Mouse (Mus musculus) embryonic fibroblast, embryonic 13.5 days (primary cell): ENCODE data around the gene Nrcam. TPM values are rescaled to one million over a fixed set of nuclear protein-coding genes. Genes with fewer than 3 reads are reported as not detected.

Experiments
- H3K27ac ChIP-seq: 2 replicates; pipeline ENCODE4 v1.5.1; 2012; ENCODE audit warnings: low read length, control low read depth, inconsistent platforms; ENCODE audit not compliant: insufficient read depth
- H3K4me1 ChIP-seq: 2 replicates; pipeline ENCODE4 v1.6.1; 2011; ENCODE audit warnings: low read length; ENCODE audit not compliant: control insufficient read depth, insufficient read depth
- H3K4me3 ChIP-seq: 2 replicates; pipeline ENCODE4 v1.5.1; 2011; ENCODE audit warnings: mild to moderate bottlenecking, control low read depth, low read length; ENCODE audit not compliant: insufficient read depth
- CTCF ChIP-seq: IDR thresholded peaks from 2 replicates; pipeline ENCODE4 v1.5.1; 2011; ENCODE audit warnings: mild to moderate bottlenecking, control low read depth, low read length, moderate library complexity, borderline replicate concordance; ENCODE audit not compliant: insufficient read depth
- POLR2A ChIP-seq: IDR thresholded peaks from 2 replicates; pipeline ENCODE4 v1.6.1; 2011; ENCODE audit warnings: low read depth, mild to moderate bottlenecking, control low read depth, low read length, moderate library complexity
- polyA plus RNA-seq: library from polyadenylated mRNA; stranded (reverse); fragments of >200 nt; gene quantifications from 2 replicates; pipeline ENCODE4 v1.2.4, GENCODE M21; 2011; ENCODE audit warnings: low read depth; ENCODE audit not compliant: missing spikeins, insufficient read length

The Nrcam gene
- polyA plus RNA-seq, 1 experiment = 2.6 TPM

DNA sequence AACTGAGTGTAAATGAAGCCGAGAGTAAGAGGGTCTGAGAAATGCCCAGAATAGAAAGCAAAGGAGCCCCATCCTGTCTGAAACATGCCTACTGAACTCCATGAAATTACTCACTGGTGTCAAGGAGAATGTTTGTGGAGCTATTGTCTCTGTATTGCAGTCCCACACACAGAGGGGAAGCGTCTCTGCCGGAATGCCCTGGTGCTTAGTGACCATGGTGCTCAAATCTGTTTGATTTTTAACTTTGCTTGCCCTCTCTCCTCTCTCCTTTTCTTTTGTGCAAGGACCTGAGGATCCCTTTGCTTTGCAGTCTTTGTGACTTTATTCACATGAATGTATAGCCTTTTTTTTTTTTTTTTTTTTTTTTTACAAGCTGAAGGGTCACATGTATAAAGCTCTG is 28.8 kb downstream of the Nrcam start:
- Histone ChIP-seq H3K27ac (no peak overlapping the region), H3K4me3 (no peak overlapping the region), H3K4me1 (0 out of 2 replicates have a peak, but pooled peaks cover 3% of the 10 kb centered on the region)
- TF ChIP-seq CTCF (no peak), POLR2A (no peak)

DNA sequence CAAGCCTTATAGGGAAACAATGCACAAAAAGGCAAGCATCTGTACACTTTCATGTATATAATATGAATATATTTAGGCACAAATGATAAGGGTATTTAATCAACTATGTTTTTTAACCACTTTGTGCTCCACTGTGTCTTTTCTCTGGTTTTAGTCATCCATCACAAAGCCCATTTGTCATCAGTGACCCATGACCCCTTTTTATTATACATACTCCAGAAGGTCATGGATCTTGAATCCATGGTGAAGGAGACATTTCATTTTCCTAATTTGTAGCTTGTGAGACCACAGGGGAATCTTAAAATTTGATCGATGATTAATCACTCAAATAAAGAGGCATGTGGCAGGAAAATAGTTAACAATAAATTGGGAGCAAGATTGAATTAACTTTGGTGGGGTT is 29.2 kb downstream of the Nrcam start:
- 0 out of 2 replicates have a peak, but pooled peaks cover 3% of the 10 kb centered on the region for H3K4me1 ChIP-seq
- no peak overlapping the region for H3K27ac ChIP-seq
- no peak overlapping the region for H3K4me3 ChIP-seq
- TF ChIP-seq POLR2A = no peak
- no peak for TF ChIP-seq CTCF

DNA sequence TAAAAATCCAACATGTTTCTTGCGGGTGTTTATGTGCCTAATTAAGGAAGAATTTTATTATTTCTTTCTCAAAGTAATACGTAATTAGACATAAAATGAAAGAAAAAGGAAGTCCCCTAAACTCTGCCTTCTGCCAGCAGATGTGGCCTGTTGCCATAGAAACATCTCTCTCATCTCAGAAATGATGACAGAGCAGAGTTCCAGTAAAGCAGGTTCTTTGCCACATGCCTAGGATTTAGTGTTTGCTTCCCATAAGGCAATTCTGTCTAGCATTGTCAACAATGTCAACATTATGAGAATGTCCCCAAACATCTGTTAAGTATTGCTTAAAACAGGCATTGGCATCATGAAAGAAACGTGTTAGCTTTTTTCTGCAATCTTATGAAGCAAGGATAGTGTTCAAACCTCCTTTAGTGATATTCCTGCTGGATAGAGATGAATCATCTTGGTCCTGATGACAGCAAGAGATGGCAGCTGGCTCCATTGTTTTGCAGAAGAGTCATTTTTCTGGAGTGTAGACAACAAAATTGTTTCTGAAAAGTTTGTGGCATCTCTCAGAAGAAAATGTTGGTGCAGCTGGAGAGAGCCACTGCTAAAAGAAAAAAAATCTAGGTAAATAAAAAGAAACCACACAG is 42.5 kb downstream of the Nrcam start:
- Histone ChIP-seq H3K27ac (no peak overlapping the region), H3K4me1 (peaks cover 3% of the 10 kb centered on the region; the same call in 1 of the 2 replicates), H3K4me3 (no peak overlapping the region)
- TF ChIP-seq CTCF (no peak), POLR2A (no peak)

DNA sequence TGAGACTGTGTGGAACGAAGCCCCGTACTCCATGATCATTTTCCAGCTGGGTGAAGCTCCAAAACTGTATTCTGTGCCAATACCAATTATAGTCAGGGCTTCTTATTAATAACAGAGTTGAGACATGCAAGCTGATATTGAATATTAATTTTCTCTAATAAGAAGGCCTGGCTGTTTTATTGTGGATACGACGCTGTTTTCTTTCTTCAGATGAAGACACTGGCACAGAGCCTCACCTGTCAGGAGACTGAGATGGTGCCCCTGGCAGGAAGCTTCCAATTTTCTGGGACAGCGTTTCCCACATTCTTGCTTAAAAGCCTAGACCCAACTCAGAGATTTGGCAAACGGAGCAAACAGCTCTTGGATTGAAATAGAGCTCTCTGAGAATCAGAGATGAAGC is 47.3 kb downstream of the Nrcam start:
- peaks cover 3% of the 10 kb centered on the region; the same call in 1 of the 2 replicates for H3K4me1 ChIP-seq
- no peak for TF ChIP-seq CTCF
- H3K4me3 ChIP-seq = no peak overlapping the region
- no peak overlapping the region for H3K27ac ChIP-seq

DNA sequence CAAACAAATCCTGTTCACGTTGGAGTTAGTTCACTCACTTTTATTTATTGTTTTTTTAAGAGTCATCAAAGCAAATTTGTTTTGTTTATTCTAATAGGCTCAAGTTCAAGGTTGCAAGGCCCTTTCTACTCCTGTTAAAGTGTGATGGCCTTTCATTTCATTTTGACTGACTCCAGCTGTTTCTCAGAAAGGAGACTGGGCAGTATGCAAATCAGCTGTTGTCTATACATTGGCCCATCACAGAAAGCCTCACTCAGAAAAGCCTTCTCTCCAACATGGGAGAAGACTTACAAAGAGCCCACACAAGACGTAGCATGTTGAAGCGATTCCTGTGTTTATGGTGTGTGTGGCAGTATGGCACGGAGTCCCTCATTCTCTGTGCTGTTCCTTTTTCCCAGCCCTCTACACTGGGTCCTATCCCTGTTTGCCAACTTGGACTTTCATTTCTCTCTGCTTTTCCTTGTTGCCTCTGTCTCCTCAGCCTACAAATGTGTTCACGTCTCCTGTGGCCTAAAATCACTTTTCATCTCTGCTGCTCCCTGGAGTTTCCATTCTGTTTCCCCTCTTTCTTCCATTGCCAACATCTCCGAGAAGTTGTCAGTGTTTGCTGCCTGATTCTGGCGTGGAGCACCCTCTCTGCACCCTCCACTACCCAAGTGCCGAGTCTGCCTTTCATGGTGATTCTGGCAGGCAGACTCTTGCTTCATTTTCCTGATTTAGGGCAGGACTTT is 49.9 kb downstream of the Nrcam start:
- no peak for TF ChIP-seq CTCF
- TF ChIP-seq POLR2A = no peak
- Histone ChIP-seq H3K4me3 (no peak overlapping the region), H3K4me1 (peaks cover 3% of the 10 kb centered on the region; the same call in 1 of the 2 replicates), H3K27ac (no peak overlapping the region)

DNA sequence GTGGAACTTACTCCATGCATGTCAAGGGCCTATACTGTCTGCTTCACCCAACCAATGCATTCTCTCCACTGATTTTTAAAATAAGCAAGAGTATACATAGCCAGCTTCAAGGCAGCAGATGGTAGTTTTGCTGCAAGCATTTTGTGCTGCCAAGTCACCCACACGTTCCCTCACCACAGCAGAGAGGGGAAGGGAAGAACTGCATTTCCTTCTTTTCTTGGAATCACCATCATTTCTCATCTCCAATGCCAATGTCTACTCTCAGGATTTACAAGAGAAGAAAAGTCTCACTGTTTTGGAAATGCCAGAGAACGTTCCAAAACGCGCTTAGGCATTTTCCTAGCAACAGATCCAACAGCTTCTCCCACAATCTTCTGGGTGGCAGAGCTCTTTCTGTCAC is 52.1 kb downstream of the Nrcam start:
- no peak overlapping the region for H3K4me3 ChIP-seq
- TF ChIP-seq CTCF (no peak), POLR2A (no peak)
- no peaks in the 10 kb centered on the region for H3K4me1 ChIP-seq

DNA sequence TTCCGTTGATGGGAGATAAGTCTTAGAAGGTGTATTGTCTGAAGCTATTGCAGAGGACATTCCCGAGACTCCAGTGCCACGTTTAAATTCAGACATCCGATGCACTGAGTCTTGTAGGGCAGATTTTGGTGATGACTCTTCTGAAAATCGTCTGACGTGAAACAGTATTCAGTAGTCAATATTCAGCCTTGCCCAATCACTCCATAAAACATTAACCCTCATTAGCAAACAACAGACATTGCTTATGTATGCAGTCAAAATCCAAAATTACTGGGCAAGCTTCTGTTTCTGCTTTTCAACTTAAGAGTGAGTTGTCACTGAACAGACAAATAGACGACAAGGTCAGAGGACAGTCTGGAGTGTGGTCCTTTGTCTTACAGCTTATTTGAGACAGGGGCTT is 57.7 kb downstream of the Nrcam start:
- Histone ChIP-seq H3K27ac (no peak overlapping the region), H3K4me3 (no peak overlapping the region), H3K4me1 (no peaks in the 10 kb centered on the region)
- TF ChIP-seq POLR2A (no peak), CTCF (no peak)

More for the DNA sequence above, 52.1 kb downstream of the Nrcam start:
- no peak overlapping the region for H3K27ac ChIP-seq

DNA sequence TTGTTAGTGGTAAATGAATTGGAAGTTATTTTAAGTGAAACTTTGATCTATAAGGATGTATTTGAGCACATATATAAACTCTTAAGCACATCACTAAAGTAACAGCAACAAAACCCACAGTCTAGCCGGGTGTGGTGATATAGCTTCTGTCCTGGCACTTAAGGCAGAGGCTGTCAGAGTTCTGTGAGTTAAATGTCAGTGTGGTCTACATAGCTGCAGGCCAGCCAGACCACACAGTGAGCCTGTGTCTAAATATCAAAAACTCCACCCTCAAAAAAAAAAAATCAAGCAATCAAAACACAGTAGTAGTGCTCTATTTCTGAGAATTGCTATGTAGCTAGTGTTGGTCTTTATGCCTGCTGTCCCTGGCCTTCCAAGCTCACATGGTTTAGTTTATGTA is 59.5 kb downstream of the Nrcam start:
- TF ChIP-seq CTCF (no peak), POLR2A (no peak)
- no peak overlapping the region for H3K4me3 ChIP-seq
- no peaks in the 10 kb centered on the region for H3K4me1 ChIP-seq
- H3K27ac ChIP-seq = no peak overlapping the region

DNA sequence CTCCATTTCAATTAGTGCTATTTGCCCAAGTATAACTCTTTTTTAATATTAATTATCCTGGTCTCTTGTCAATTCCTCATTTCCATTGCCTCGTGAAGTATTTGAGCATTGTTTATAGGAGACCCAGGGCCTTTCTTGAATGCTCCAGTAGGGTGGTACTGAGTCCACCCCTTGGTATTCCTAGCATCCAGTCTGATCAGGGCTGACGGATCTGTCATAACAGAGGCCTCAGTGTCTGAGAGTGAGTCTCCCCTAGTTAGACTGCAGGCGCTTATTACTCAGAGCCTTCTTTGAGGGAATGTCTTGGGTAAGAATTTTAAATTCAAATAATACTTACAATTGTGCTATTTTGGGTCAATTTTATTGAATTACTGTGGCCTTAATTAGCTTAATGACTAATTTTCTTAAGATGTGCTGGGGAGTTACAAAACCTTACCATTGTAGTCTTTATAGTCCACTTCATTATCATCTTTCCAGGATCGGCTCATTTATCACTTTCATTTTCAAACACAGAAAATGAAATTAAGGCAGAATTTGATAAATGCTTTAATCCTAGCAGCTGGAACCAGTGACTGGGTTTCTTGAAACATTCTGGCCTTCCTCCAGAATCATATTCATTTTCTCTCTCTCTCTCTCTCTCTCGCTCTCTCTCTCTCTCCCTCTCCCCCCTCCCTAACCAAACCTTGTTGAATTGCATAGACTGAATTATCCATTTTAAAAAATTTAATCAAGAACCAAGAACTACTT is 61.9 kb downstream of the Nrcam start:
- TF ChIP-seq POLR2A (no peak), CTCF (no peak)
- H3K4me1 ChIP-seq = no peaks in the 10 kb centered on the region
- no peak overlapping the region for H3K4me3 ChIP-seq
- H3K27ac ChIP-seq = no peak overlapping the region

DNA sequence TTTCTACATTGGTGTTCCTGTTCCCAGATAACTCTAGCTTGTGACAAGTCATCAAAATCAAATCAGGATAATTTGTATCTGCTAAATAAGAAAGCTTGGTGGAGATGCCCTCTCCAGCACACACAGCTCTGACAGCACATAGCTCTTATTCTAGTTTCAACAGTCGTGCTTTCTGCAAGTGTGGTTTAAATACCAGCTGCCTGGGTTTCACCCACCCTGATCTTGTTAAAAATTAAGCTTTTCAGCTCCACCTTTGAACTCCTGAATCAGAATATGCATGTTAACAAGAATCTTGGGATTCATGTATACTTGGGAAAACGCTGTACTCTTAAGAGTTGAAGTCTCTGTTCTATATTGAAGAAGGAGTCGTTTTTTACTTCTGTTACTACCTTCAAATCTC is 66.2 kb downstream of the Nrcam start:
- no peak overlapping the region for H3K27ac ChIP-seq
- H3K4me3 ChIP-seq = no peak overlapping the region
- TF ChIP-seq POLR2A (no peak), CTCF (no peak)
- H3K4me1 ChIP-seq = no peaks in the 10 kb centered on the region
